Mouse (Mus musculus): ENCODE results near the gene Zfp618.

The Zfp618 gene

GRCm38 (mm10) chr4:63066796-63067195 lies 101.4 kb downstream of the Zfp618 start:
- no peak for DNase-seq (ENCODE audit: low read depth, low spot score)

GRCm38 (mm10) chr4:63067822-63068221 lies 102.4 kb downstream of the Zfp618 start:
- DNase-seq (ENCODE audit: low read depth, low spot score) = no peak

GRCm38 (mm10) chr4:63068499-63069175 lies 103.3 kb downstream of the Zfp618 start:
- no peak for DNase-seq (ENCODE audit: low read depth, low spot score)

- no peak for DNase-seq (ENCODE audit: low read depth, low spot score)
Observed at GRCm38 (mm10) chr4:63071413-63072260, 106.3 kb downstream of the Zfp618 start.

GRCm38 (mm10) chr4:63073139-63073538 lies 107.8 kb downstream of the Zfp618 start:
- no peak for DNase-seq (ENCODE audit: low read depth, low spot score)

- no peak for DNase-seq (ENCODE audit: low read depth, low spot score)
Observed at GRCm38 (mm10) chr4:63079159-63079558, 113.8 kb downstream of the Zfp618 start.

- no peak for DNase-seq (ENCODE audit: low read depth, low spot score)
Observed at GRCm38 (mm10) chr4:63084473-63084889, 119.1 kb downstream of the Zfp618 start.

GRCm38 (mm10) chr4:63089484-63089883 lies 124.1 kb downstream of the Zfp618 start:
- no peak for DNase-seq (ENCODE audit: low read depth, low spot score)

GRCm38 (mm10) chr4:63091151-63091550 lies 125.8 kb downstream of the Zfp618 start:
- no peak for DNase-seq (ENCODE audit: low read depth, low spot score)

GRCm38 (mm10) chr4:63097603-63098002 lies 132.2 kb downstream of the Zfp618 start:
- no peak for DNase-seq (ENCODE audit: low read depth, low spot score)

- DNase-seq (ENCODE audit: low read depth, low spot score) = no peak
Observed at GRCm38 (mm10) chr4:63100478-63100877, 135.1 kb downstream of the Zfp618 start.

GRCm38 (mm10) chr4:63102025-63102424 lies 136.7 kb downstream of the Zfp618 start:
- no peak for DNase-seq (ENCODE audit: low read depth, low spot score)

- no peak for DNase-seq (ENCODE audit: low read depth, low spot score)
Observed at GRCm38 (mm10) chr4:63105651-63106050, 140.3 kb downstream of the Zfp618 start.

GRCm38 (mm10) chr4:63118639-63119437 lies 153.5 kb downstream of the Zfp618 start:
- DNase-seq (ENCODE audit: low read depth, low spot score) = peak; percentile 78

GRCm38 (mm10) chr4:63124861-63125466 lies 159.6 kb downstream of the Zfp618 start:
- DNase-seq (ENCODE audit: low read depth, low spot score) = peak; percentile 79

GRCm38 (mm10) chr4:63129891-63130624 lies 164.7 kb downstream of the Zfp618 start:
- DNase-seq (ENCODE audit: low read depth, low spot score) = no peak

- no peak for DNase-seq (ENCODE audit: low read depth, low spot score)
Observed at GRCm38 (mm10) chr4:63147268-63147667, 181.9 kb downstream of the Zfp618 start.

GRCm38 (mm10) chr4:63151127-63151526 lies 185.8 kb downstream of the Zfp618 start:
- no peak for DNase-seq (ENCODE audit: low read depth, low spot score)

GRCm38 (mm10) chr4:63154028-63154427 lies 188.7 kb downstream of the Zfp618 start:
- no peak for DNase-seq (ENCODE audit: low read depth, low spot score)

- no peak for DNase-seq (ENCODE audit: low read depth, low spot score)
Observed at GRCm38 (mm10) chr4:63154699-63155098, 189.3 kb downstream of the Zfp618 start, which contains the start of gene Ambp. Ambp (minus strand) TSS chr4:63154799.

- DNase-seq (ENCODE audit: low read depth, low spot score) = no peak
Observed at GRCm38 (mm10) chr4:63155596-63155995, 190.2 kb downstream of the Zfp618 start.

Data from retina, postnatal 7 days (tissue).